Mouse (Mus musculus) intestine, embryonic 16.5 days (tissue): Measurements from ENCODE around the gene Rnf208. TPM values are rescaled to one million over a fixed set of nuclear protein-coding genes. Genes with fewer than 3 reads are reported as not detected.

ENCODE experiments used
- ATAC-seq: fragments of 200-750 bp; cut with Nextera tagmentation; 2 replicates; pipeline ENCODE4 v1.8.0; 2017; ENCODE audit warnings: moderate TSS enrichment, moderate library complexity
- H3K27ac ChIP-seq: fragments of 300-500 bp; sonication (generic); 2 replicates; pipeline ENCODE4 v1.5.1; 2014; ENCODE audit warnings: mild to moderate bottlenecking, low read length
- H3K27me3 ChIP-seq: fragments of 300-500 bp; sonication (generic); replicated peaks from 2 replicates; pipeline ENCODE4 v1.6.1; 2014; ENCODE audit warnings: low read length, control low read depth, mixed read lengths; ENCODE audit not compliant: control insufficient read depth, insufficient read depth
- H3K36me3 ChIP-seq: fragments of 300-500 bp; sonication (generic); 2 replicates; pipeline ENCODE4 v1.6.1; 2014; ENCODE audit warnings: low read length, control low read depth; ENCODE audit not compliant: control insufficient read depth, insufficient read depth
- H3K4me1 ChIP-seq: fragments of 300-500 bp; sonication (generic); 2 replicates; pipeline ENCODE4 v1.6.1; 2014; ENCODE audit warnings: low read length, control low read depth, mixed read lengths; ENCODE audit not compliant: control insufficient read depth, insufficient read depth
- H3K4me2 ChIP-seq: fragments of 300-500 bp; sonication (generic); 2 replicates; pipeline ENCODE4 v1.6.1; 2014; ENCODE audit warnings: low read depth, low read length, control low read depth
- H3K4me3 ChIP-seq: fragments of 300-500 bp; sonication (generic); 2 replicates; pipeline ENCODE4 v1.5.1; 2014; ENCODE audit warnings: mild to moderate bottlenecking, low read length
- H3K9ac ChIP-seq: fragments of 300-500 bp; sonication (generic); 2 replicates; pipeline ENCODE4 v1.6.1; 2014; ENCODE audit warnings: low read depth, low read length
- H3K9me3 ChIP-seq: fragments of 300-500 bp; sonication (generic); 2 replicates; pipeline ENCODE4 v1.6.1; 2016; ENCODE audit warnings: low read length, control low read depth; ENCODE audit not compliant: control insufficient read depth
- WGBS: fragments of 180-500 bp; shearing (Covaris S2); extraction: QIAGEN DNeasy Blood & Tissue Kit; methylation state at CpG from one replicate; pipeline ENCODE4 v1.1.7; 2014; 5-methylcytosine and 5-hydroxymethylcytosine counted together
- polyA plus RNA-seq: library from polyadenylated mRNA; unstranded; fragments of >200 nt; fragmentation: Nextera tagmentation; extraction: Ambion mirVana; gene quantifications from 2 replicates; pipeline ENCODE4 v1.2.1, GENCODE M21; 2015

The Rnf208 gene
- polyA plus RNA-seq, 1 experiment from 2014 or later = 25.6 TPM

- peaks cover 16% of the 10 kb centered on the region; the same call in 1 of the 2 replicates for H3K4me1 ChIP-seq
- H3K4me2 ChIP-seq = no peak overlapping the region
- no peaks in the 10 kb centered on the region for H3K27me3 ChIP-seq
- no peak overlapping the region for H3K4me3 ChIP-seq
- H3K36me3 ChIP-seq = peaks cover 11% of the 10 kb centered on the region
- 89% methylated on average over 2 of the region's 2 CpGs for WGBS
- H3K27ac ChIP-seq = no peak overlapping the region
- no peaks in the 10 kb centered on the region for H3K9me3 ChIP-seq
- no peak overlapping the region for H3K9ac ChIP-seq
- no peak for ATAC-seq
Observed at GRCm38 (mm10) chr2:25200631-25201030, 41.4 kb upstream of the Rnf208 start.

GRCm38 (mm10) chr2:25203631-25204214 lies 38.3 kb upstream of the Rnf208 start:
- H3K27ac ChIP-seq = no peak overlapping the region
- H3K36me3 ChIP-seq = peaks cover 19% of the 10 kb centered on the region
- no peak overlapping the region for H3K4me2 ChIP-seq
- H3K9ac ChIP-seq = no peak overlapping the region
- no peaks in the 10 kb centered on the region for H3K9me3 ChIP-seq
- ATAC-seq = 0 out of 2 replicates have a peak, but pooled peaks have one; percentile 13
- H3K4me1 ChIP-seq = 0 out of 2 replicates have a peak, but pooled peaks cover 4% of the 10 kb centered on the region
- no peak overlapping the region for H3K4me3 ChIP-seq
- H3K27me3 ChIP-seq = no peaks in the 10 kb centered on the region
- 64% methylated on average over 4 of the region's 4 CpGs for WGBS

- Histone ChIP-seq H3K36me3 (peaks cover 19% of the 10 kb centered on the region), H3K27ac (no peak overlapping the region), H3K4me2 (no peak overlapping the region), H3K9ac (no peak overlapping the region), H3K4me3 (no peak overlapping the region), H3K9me3 (no peaks in the 10 kb centered on the region), H3K4me1 (peaks cover 14% of the 10 kb centered on the region), H3K27me3 (no peaks in the 10 kb centered on the region)
- ATAC-seq = no peak
- WGBS = 77% methylated on average over 1 of the region's 1 CpGs
Observed at GRCm38 (mm10) chr2:25207593-25207992, 34.5 kb upstream of the Rnf208 start.

GRCm38 (mm10) chr2:25210686-25211085 lies 31.4 kb upstream of the Rnf208 start:
- H3K9ac ChIP-seq = peak overlapping the region; percentile 97
- no peaks in the 10 kb centered on the region for H3K9me3 ChIP-seq
- H3K36me3 ChIP-seq = peaks cover 7% of the 10 kb centered on the region; the same call in 1 of the 2 replicates
- no peaks in the 10 kb centered on the region for H3K27me3 ChIP-seq
- peak overlapping the region; percentile 90 for H3K4me2 ChIP-seq
- ATAC-seq = no peak; the same call in none of the 2 replicates
- peak overlapping the region; percentile 96 for H3K4me3 ChIP-seq
- H3K4me1 ChIP-seq = peaks cover 18% of the 10 kb centered on the region
- peak overlapping the region; percentile 84 for H3K27ac ChIP-seq
- WGBS = under 1% methylated on average over 24 of the region's 24 CpGs

GRCm38 (mm10) chr2:25211121-25211670 lies 30.9 kb upstream of the Rnf208 start, which contains the start of gene Nelfb:
Gene Nelfb, minus strand, starts transcription at chr2:25211489.
- peak within 1 kb of the TSS; percentile 90 for H3K4me2 ChIP-seq
- peak; percentile 95 for ATAC-seq
- H3K4me3 ChIP-seq = peak within 1 kb of the TSS; percentile 96
- no peaks in the 10 kb centered on the region for H3K27me3 ChIP-seq
- H3K4me1 ChIP-seq = peaks cover 18% of the 10 kb centered on the region
- H3K27ac ChIP-seq = peak within 1 kb of the TSS; percentile 84
- H3K36me3 ChIP-seq = peaks cover 7% of the 10 kb centered on the region; the same call in 1 of the 2 replicates
- under 1% methylated on average over 44 of the region's 44 CpGs for WGBS
- H3K9ac ChIP-seq = peak within 1 kb of the TSS; percentile 97
- no peaks in the 10 kb centered on the region for H3K9me3 ChIP-seq

- Histone ChIP-seq H3K4me1 (peaks cover 18% of the 10 kb centered on the region), H3K27me3 (no peaks in the 10 kb centered on the region), H3K4me2 (no peak overlapping the region), H3K9me3 (no peaks in the 10 kb centered on the region), H3K27ac (no peak overlapping the region), H3K36me3 (no peaks in the 10 kb centered on the region), H3K4me3 (no peak overlapping the region), H3K9ac (no peak overlapping the region)
- no peak for ATAC-seq
- WGBS = 60% methylated on average over 23 of the region's 23 CpGs
Observed at GRCm38 (mm10) chr2:25213266-25213865, 28.7 kb upstream of the Rnf208 start.

GRCm38 (mm10) chr2:25214444-25214843 lies 27.6 kb upstream of the Rnf208 start, which contains the start of gene Stpg3:
Gene Stpg3, minus strand, starts transcription at chr2:25214637.
- WGBS = 52% methylated on average over 3 of the region's 3 CpGs
- Histone ChIP-seq H3K4me2 (no peak within 1 kb of the TSS), H3K4me3 (no peak within 1 kb of the TSS), H3K9ac (no peak within 1 kb of the TSS), H3K4me1 (peaks cover 15% of the 10 kb centered on the region), H3K27me3 (no peaks in the 10 kb centered on the region), H3K27ac (no peak within 1 kb of the TSS), H3K36me3 (no peaks in the 10 kb centered on the region), H3K9me3 (no peaks in the 10 kb centered on the region)
- no peak; the same call in 1 of the 2 replicates for ATAC-seq

GRCm38 (mm10) chr2:25217666-25218065 lies 24.4 kb upstream of the Rnf208 start:
- no peak for ATAC-seq
- H3K4me1 ChIP-seq = peaks cover 10% of the 10 kb centered on the region; the same call in 1 of the 2 replicates
- H3K9ac ChIP-seq = no peak overlapping the region
- H3K27me3 ChIP-seq = no peaks in the 10 kb centered on the region
- 57% methylated on average over 2 of the region's 2 CpGs for whole genome bisulfite sequencing
- H3K4me3 ChIP-seq = no peak overlapping the region
- H3K36me3 ChIP-seq = 0 out of 2 replicates have a peak, but pooled peaks cover 4% of the 10 kb centered on the region
- H3K4me2 ChIP-seq = no peak overlapping the region
- no peaks in the 10 kb centered on the region for H3K9me3 ChIP-seq
- no peak overlapping the region for H3K27ac ChIP-seq

- Histone ChIP-seq H3K9me3 (no peaks in the 10 kb centered on the region), H3K4me1 (peaks cover 13% of the 10 kb centered on the region; the same call in 1 of the 2 replicates), H3K4me3 (no peak within 1 kb of the TSS), H3K36me3 (0 out of 2 replicates have a peak, but pooled peaks cover 4% of the 10 kb centered on the region), H3K27ac (no peak within 1 kb of the TSS), H3K27me3 (no peaks in the 10 kb centered on the region), H3K4me2 (no peak within 1 kb of the TSS), H3K9ac (no peak within 1 kb of the TSS)
- no peak for ATAC-seq
Observed at GRCm38 (mm10) chr2:25218445-25218844, 23.6 kb upstream of the Rnf208 start, which contains the start of gene Fam166a. Gene Fam166a, plus strand, starts transcription at chr2:25218745.
